Mouse (Mus musculus): ENCODE results near the gene Naa38. TPM values are rescaled to one million over a fixed set of nuclear protein-coding genes. Genes with fewer than 3 reads are reported as not detected.

Gene Naa38
- polyA plus RNA-seq, 1 experiment, result 229 TPM

GRCm38 (mm10) chr11:69367616-69368355 lies 27.5 kb upstream of the Naa38 start:
- Histone ChIP-seq H3K4me3 (ENCODE audit: insufficient read depth, poor library complexity, severe bottlenecking) (peak overlapping the region; percentile 64), H3ac (ENCODE audit: control insufficient read depth, insufficient read length, low read depth) (peak overlapping the region; percentile 64), H3K79me3 (ENCODE audit: low read depth) (peaks cover 11% of the 10 kb centered on the region), H3K79me2 (ENCODE audit: control insufficient read depth, insufficient read depth) (peaks cover 39% of the 10 kb centered on the region), H3K27me3 (ENCODE audit: control insufficient read depth, insufficient read depth, insufficient read length) (no peaks in the 10 kb centered on the region), H3K36me3 (ENCODE audit: control insufficient read depth, insufficient read depth) (peaks cover 13% of the 10 kb centered on the region)
- TF ChIP-seq CEBPB (IDR thresholded peaks at IDR 0.05; ENCODE audit: low read depth) (no peak), MAX (IDR thresholded peaks at IDR 0.05) (peak; percentile 61), MYOD1 (IDR thresholded peaks at IDR 0.05; ENCODE audit: control insufficient read depth, insufficient read length, low read depth) (peak; percentile 88), USF1 (IDR thresholded peaks at IDR 0.05; ENCODE audit: low read depth) (peak; percentile 51), MYOG (IDR thresholded peaks at IDR 0.05; ENCODE audit: control insufficient read depth, extremely low read depth, insufficient read length) (no peak), CTCF (IDR thresholded peaks at IDR 0.05; ENCODE audit: control insufficient read depth, insufficient read depth, insufficient read length) (no peak)

DNA sequence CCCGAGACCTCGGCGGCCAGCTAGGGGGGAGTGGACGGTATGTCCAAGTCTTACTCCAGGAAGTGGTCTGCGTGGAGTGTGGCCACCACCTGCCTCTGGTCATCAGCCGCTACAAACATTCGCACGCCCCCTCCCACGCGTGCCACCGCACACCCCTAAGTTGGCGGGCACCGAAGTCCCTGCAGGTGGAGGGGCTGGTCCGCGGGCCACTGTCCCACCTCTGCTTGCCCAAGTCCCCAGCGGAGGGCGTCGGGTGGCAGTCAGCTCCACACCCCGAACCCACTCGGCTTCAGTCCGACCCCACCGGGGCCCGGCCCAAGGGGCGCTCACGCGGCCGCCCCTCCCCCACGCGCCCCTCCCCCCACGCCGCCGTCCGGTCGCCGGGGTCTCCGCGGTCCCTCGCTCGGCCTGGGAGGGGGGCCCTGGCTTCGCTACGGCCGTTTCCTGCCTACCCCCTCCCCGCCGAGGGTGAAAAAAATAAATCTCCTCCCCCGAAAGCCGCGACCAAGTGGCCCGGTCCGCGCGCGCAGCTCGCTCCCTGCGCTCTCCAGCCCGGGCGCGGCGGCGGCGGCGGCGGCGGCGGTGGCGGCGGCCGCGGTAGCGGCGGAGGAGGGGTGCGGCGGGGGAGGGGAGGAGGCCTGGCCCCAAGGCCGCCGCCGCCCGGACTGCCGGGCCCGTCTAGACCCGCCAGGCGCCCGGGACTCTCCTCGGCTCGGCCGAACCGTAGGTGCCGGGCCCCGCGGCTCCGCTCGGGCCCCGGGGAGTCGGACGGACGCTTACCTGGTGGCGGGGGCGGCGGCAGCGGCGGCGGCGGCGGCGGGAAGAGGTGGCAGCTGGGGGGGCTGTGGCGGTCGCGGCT lies 26.7 kb upstream of the Naa38 start:
- Histone ChIP-seq H3K27me3 (ENCODE audit: control insufficient read depth, insufficient read depth, insufficient read length) (no peaks in the 10 kb centered on the region), H3K36me3 (ENCODE audit: control insufficient read depth, insufficient read depth) (peaks cover 6% of the 10 kb centered on the region)

GRCm38 (mm10) chr11:69369215-69369989 lies 25.9 kb upstream of the Naa38 start, which contains the start of gene Chd3:
Gene Chd3, minus strand, starts transcription at chr11:69369406.
- Histone ChIP-seq H3K36me3 (ENCODE audit: control insufficient read depth, insufficient read depth) (no peaks in the 10 kb centered on the region), H3K79me2 (ENCODE audit: control insufficient read depth, insufficient read depth) (peaks cover 31% of the 10 kb centered on the region), H3K79me3 (ENCODE audit: low read depth) (peaks cover 9% of the 10 kb centered on the region), H3K27me3 (ENCODE audit: control insufficient read depth, insufficient read depth, insufficient read length) (no peaks in the 10 kb centered on the region), H3ac (ENCODE audit: control insufficient read depth, insufficient read length, low read depth) (peak within 1 kb of the TSS; percentile 64), H3K4me3 (ENCODE audit: insufficient read depth, poor library complexity, severe bottlenecking) (peak within 1 kb of the TSS; percentile 64)
- no peak for TF ChIP-seq MAX (IDR thresholded peaks at IDR 0.05)
- no peak for TF ChIP-seq CTCF (IDR thresholded peaks at IDR 0.05; ENCODE audit: control insufficient read depth, insufficient read depth, insufficient read length)
- no peak for TF ChIP-seq FOSL1 (IDR thresholded peaks at IDR 0.05; ENCODE audit: insufficient read depth, low read length, poor library complexity, severe bottlenecking)
- TF ChIP-seq USF1 (IDR thresholded peaks at IDR 0.05; ENCODE audit: low read depth), result no peak
- TF ChIP-seq MYOG (IDR thresholded peaks at IDR 0.05; ENCODE audit: control insufficient read depth, extremely low read depth, insufficient read length), result no peak
- no peak for TF ChIP-seq CEBPB (IDR thresholded peaks at IDR 0.05; ENCODE audit: low read depth)
- TF ChIP-seq MYOD1 (IDR thresholded peaks at IDR 0.05; ENCODE audit: control insufficient read depth, insufficient read length, low read depth), result no peak

More for the DNA sequence above, 26.7 kb upstream of the Naa38 start:
- no peak for TF ChIP-seq MAX (IDR thresholded peaks at IDR 0.05)
- no peak for TF ChIP-seq USF1 (IDR thresholded peaks at IDR 0.05; ENCODE audit: low read depth)
- TF ChIP-seq MYOG (IDR thresholded peaks at IDR 0.05; ENCODE audit: control insufficient read depth, extremely low read depth, insufficient read length), result no peak
- peak; percentile 74 for TF ChIP-seq MYOD1 (IDR thresholded peaks at IDR 0.05; ENCODE audit: control insufficient read depth, insufficient read length, low read depth)
- peaks cover 11% of the 10 kb centered on the region for H3K79me3 ChIP-seq (ENCODE audit: low read depth)
- peaks cover 38% of the 10 kb centered on the region for H3K79me2 ChIP-seq (ENCODE audit: control insufficient read depth, insufficient read depth)
- peak overlapping the region; percentile 64 for H3ac ChIP-seq (ENCODE audit: control insufficient read depth, insufficient read length, low read depth)
- H3K4me3 ChIP-seq (ENCODE audit: insufficient read depth, poor library complexity, severe bottlenecking), result peak overlapping the region; percentile 64

DNA sequence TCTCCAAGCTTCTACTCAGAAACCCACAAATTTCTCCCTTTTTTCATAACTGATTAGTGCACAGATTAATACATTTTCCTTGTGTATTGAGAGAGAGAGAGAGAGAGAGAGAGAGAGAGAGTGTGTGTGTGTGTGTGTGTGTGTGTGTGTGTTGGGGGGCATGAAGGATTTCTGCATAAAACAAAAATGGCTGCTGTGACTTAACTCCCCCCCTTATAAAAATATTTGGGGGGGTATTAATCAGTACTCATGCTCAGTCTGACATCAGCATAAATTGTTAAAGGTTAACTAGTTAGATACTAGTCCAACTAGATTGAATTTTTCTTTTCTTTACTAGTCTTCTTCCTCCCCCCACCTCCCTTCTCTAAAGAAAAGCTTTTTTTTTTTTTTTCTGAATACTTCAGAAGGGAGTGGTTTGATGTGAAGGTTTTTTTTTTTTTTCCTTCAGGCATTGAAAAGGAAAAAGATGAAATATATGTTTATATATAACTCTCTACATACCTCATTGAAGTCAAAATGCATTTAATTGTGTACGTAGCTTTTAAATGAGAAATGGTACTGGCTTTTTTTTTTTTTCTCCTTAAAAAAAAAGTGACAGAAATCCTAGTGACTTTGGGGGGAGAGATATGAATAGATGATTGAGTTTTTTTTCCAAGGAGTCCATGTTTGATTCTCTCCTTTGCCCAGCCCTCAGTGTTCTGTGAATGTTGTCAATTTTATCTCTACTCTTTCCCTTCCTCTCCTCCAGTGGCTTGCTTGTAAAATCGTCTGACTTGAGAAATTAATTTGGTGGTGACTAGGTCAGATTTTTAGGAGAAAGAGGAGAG lies 25.1 kb upstream of the Naa38 start:
- Histone ChIP-seq H3K27me3 (ENCODE audit: control insufficient read depth, insufficient read depth, insufficient read length) (no peaks in the 10 kb centered on the region), H3K4me3 (ENCODE audit: insufficient read depth, poor library complexity, severe bottlenecking) (peak overlapping the region; percentile 64), H3K79me3 (ENCODE audit: low read depth) (peaks cover 7% of the 10 kb centered on the region), H3K36me3 (ENCODE audit: control insufficient read depth, insufficient read depth) (no peaks in the 10 kb centered on the region), H3ac (ENCODE audit: control insufficient read depth, insufficient read length, low read depth) (no peak overlapping the region), H3K79me2 (ENCODE audit: control insufficient read depth, insufficient read depth) (peaks cover 23% of the 10 kb centered on the region)
- no peak for TF ChIP-seq MAX (IDR thresholded peaks at IDR 0.05)
- no peak for TF ChIP-seq CTCF (IDR thresholded peaks at IDR 0.05; ENCODE audit: control insufficient read depth, insufficient read depth, insufficient read length)

DNA sequence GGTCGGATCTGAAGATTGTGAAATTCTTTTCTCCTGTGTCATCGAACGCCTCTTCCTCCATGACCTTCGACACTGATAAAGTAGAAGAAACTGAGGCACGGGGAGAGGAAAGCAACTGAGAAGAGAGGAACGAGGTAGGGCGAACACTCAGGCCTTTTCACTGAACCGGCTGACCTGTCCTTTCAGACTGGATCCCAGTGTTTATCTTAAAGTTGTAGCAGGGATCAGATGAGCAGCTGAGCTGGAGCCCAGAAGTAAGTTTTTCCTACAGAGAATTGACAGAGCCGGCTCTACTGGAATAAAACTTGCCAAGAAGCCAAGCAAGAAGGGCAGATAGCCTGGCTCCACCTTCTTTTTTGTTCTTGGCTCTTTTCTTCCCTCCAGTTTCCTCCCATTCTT lies 24.5 kb upstream of the Naa38 start:
- Histone ChIP-seq H3K79me3 (ENCODE audit: low read depth) (peaks cover 3% of the 10 kb centered on the region), H3K27me3 (ENCODE audit: control insufficient read depth, insufficient read depth, insufficient read length) (no peaks in the 10 kb centered on the region), H3K36me3 (ENCODE audit: control insufficient read depth, insufficient read depth) (no peaks in the 10 kb centered on the region), H3ac (ENCODE audit: control insufficient read depth, insufficient read length, low read depth) (no peak overlapping the region), H3K4me3 (ENCODE audit: insufficient read depth, poor library complexity, severe bottlenecking) (no peak overlapping the region), H3K79me2 (ENCODE audit: control insufficient read depth, insufficient read depth) (peaks cover 16% of the 10 kb centered on the region)
- TF ChIP-seq FOSL1 (IDR thresholded peaks at IDR 0.05; ENCODE audit: insufficient read depth, low read length, poor library complexity, severe bottlenecking), result no peak
- no peak for TF ChIP-seq MAX (IDR thresholded peaks at IDR 0.05)
- no peak for TF ChIP-seq MYOG (IDR thresholded peaks at IDR 0.05; ENCODE audit: control insufficient read depth, extremely low read depth, insufficient read length)
- no peak for TF ChIP-seq CTCF (IDR thresholded peaks at IDR 0.05; ENCODE audit: control insufficient read depth, insufficient read depth, insufficient read length)
